Mouse (Mus musculus) liver, embryonic 16.5 days (tissue): ENCODE measurements around the gene Hist1h4k. TPM values are rescaled to one million over a fixed set of nuclear protein-coding genes. Genes with fewer than 3 reads are reported as not detected.
"Not testable (repeated sequence)": the region's sequence is repeated elsewhere in the genome, so short reads cannot be mapped to it uniquely, and the experiment has no call there.

ENCODE experiments used
- ATAC-seq: fragments of 200-750 bp; cut with Nextera tagmentation; 2 replicates; pipeline ENCODE4 v1.8.0; 2017; ENCODE audit warnings: low read depth, mild to moderate bottlenecking, moderate number of reproducible peaks, moderate library complexity
- H3K27ac ChIP-seq: fragments of 300-500 bp; sonication (generic); 2 replicates; pipeline ENCODE4 v1.5.1; 2014; ENCODE audit warnings: mild to moderate bottlenecking, low read length
- H3K27me3 ChIP-seq: fragments of 300-500 bp; sonication (generic); 2 replicates; pipeline ENCODE4 v1.6.1; 2014; ENCODE audit warnings: low read depth, low read length, mixed read lengths; ENCODE audit not compliant: control insufficient read depth, insufficient read depth
- H3K36me3 ChIP-seq: fragments of 300-500 bp; sonication (generic); 2 replicates; pipeline ENCODE4 v1.6.1; 2014; ENCODE audit warnings: mild to moderate bottlenecking; ENCODE audit not compliant: control insufficient read depth, insufficient read depth
- H3K4me1 ChIP-seq: fragments of 300-500 bp; sonication (generic); 2 replicates; pipeline ENCODE4 v1.6.1; 2014; ENCODE audit warnings: low read depth, low read length, mixed read lengths; ENCODE audit not compliant: control insufficient read depth
- H3K4me2 ChIP-seq: fragments of 300-500 bp; sonication (generic); 2 replicates; pipeline ENCODE4 v1.6.1; 2014; ENCODE audit warnings: low read depth, low read length, mixed read lengths
- H3K4me3 ChIP-seq: fragments of 300-500 bp; sonication (generic); 2 replicates; pipeline ENCODE4 v1.5.1; 2014; ENCODE audit warnings: low read depth, mild to moderate bottlenecking, low read length
- H3K9ac ChIP-seq: fragments of 300-500 bp; sonication (generic); 2 replicates; pipeline ENCODE4 v1.6.1; 2014; ENCODE audit warnings: low read depth, low read length
- H3K9me3 ChIP-seq: fragments of 300-500 bp; sonication (generic); replicated peaks from 2 replicates; pipeline ENCODE4 v1.6.1; 2016; ENCODE audit warnings: low read length; ENCODE audit not compliant: control insufficient read depth
- WGBS: fragments of 180-500 bp; shearing (Covaris S2); extraction: QIAGEN DNeasy Blood & Tissue Kit; methylation state at CpG from one replicate; pipeline ENCODE4 v1.1.7; 2014; ENCODE audit not compliant: insufficient replicate concordance; 5-methylcytosine and 5-hydroxymethylcytosine counted together
- polyA plus RNA-seq: library from polyadenylated mRNA; unstranded; fragments of >200 nt; fragmentation: Nextera tagmentation; extraction: Ambion mirVana; gene quantifications from 2 replicates; pipeline ENCODE4 v1.2.1, GENCODE M21; 2015

Gene Hist1h4k
- polyA plus RNA-seq, 1 experiment from 2014 or later = 5.0 TPM

- Histone ChIP-seq H3K27me3 (no peaks in the 10 kb centered on the region), H3K4me1 (peaks cover 22% of the 10 kb centered on the region), H3K9me3 (no peaks in the 10 kb centered on the region), H3K27ac (peak overlapping the region; percentile 96), H3K4me2 (peak overlapping the region; percentile 86), H3K4me3 (peak overlapping the region; percentile 62), H3K36me3 (no peaks in the 10 kb centered on the region), H3K9ac (peak overlapping the region; percentile 73)
- ATAC-seq = no peak
- 38% methylated on average over 5 of the region's 5 CpGs for WGBS
Observed at GRCm38 (mm10) chr13:21722993-21723836, 27.1 kb downstream of the Hist1h4k start.

GRCm38 (mm10) chr13:21722373-21722925, 27.9 kb downstream of the Hist1h4k start:
- Histone ChIP-seq H3K9ac (peak overlapping the region; percentile 73), H3K27ac (peak overlapping the region; percentile 96), H3K9me3 (no peaks in the 10 kb centered on the region), H3K4me2 (peak overlapping the region; percentile 86), H3K36me3 (no peaks in the 10 kb centered on the region), H3K4me1 (peaks cover 22% of the 10 kb centered on the region), H3K27me3 (no peaks in the 10 kb centered on the region), H3K4me3 (peak overlapping the region; percentile 62)
- WGBS = 2% methylated on average over 11 of the region's 11 CpGs
- peak; percentile 14 for ATAC-seq

GRCm38 (mm10) chr13:21721757-21722372, 28.4 kb downstream of the Hist1h4k start, which contains the start of gene Hist1h2bm:
TSS of gene Hist1h2bm (plus strand) at chr13:21722044.
- H3K4me2 ChIP-seq = peak within 1 kb of the TSS; percentile 86
- not testable (repeated sequence) for H3K27me3 ChIP-seq, H3K36me3 ChIP-seq, H3K9me3 ChIP-seq
- WGBS = 0% methylated on average over 37 of the region's 37 CpGs
- peak within 1 kb of the TSS; percentile 66 for H3K4me3 ChIP-seq
- H3K4me1 ChIP-seq = peaks cover 22% of the 10 kb centered on the region
- ATAC-seq = peak; percentile 91
- peak within 1 kb of the TSS; percentile 96 for H3K27ac ChIP-seq
- H3K9ac ChIP-seq = peak within 1 kb of the TSS; percentile 80

GRCm38 (mm10) chr13:21721107-21721756, 29.1 kb downstream of the Hist1h4k start:
- peak overlapping the region; percentile 80 for H3K9ac ChIP-seq
- peak overlapping the region; percentile 96 for H3K27ac ChIP-seq
- not testable (repeated sequence) for H3K27me3 ChIP-seq, H3K9me3 ChIP-seq, H3K36me3 ChIP-seq
- 1% methylated on average over 17 of the region's 44 CpGs for WGBS
- peaks cover 22% of the 10 kb centered on the region for H3K4me1 ChIP-seq
- peak; percentile 16 for ATAC-seq
- peak overlapping the region; percentile 86 for H3K4me2 ChIP-seq
- peak overlapping the region; percentile 66 for H3K4me3 ChIP-seq

- Histone ChIP-seq H3K4me3 (peak overlapping the region; percentile 66), H3K4me1 (peaks cover 30% of the 10 kb centered on the region), H3K9me3 (no peaks in the 10 kb centered on the region), H3K27me3 (no peaks in the 10 kb centered on the region), H3K4me2 (peak overlapping the region; percentile 67), H3K27ac (peak overlapping the region; percentile 96), H3K36me3 (no peaks in the 10 kb centered on the region), H3K9ac (peak overlapping the region; percentile 77)
- no peak for ATAC-seq
- WGBS = 49% methylated on average over 4 of the region's 4 CpGs
Observed at GRCm38 (mm10) chr13:21718381-21719080, 31.8 kb downstream of the Hist1h4k start.

GRCm38 (mm10) chr13:21717397-21718357, 32.6 kb downstream of the Hist1h4k start, which contains the start of gene Hist1h3h:
TSS of gene Hist1h3h (plus strand) at chr13:21717659.
- H3K36me3 ChIP-seq, H3K27me3 ChIP-seq, H3K9me3 ChIP-seq: not testable (repeated sequence)
- Histone ChIP-seq H3K4me2 (peak within 1 kb of the TSS; percentile 82), H3K4me3 (peak within 1 kb of the TSS; percentile 66), H3K27ac (peak within 1 kb of the TSS; percentile 97), H3K4me1 (peaks cover 27% of the 10 kb centered on the region), H3K9ac (peak within 1 kb of the TSS; percentile 79)
- 2% methylated on average over 25 of the region's 56 CpGs for WGBS
- peak; percentile 16 for ATAC-seq

GRCm38 (mm10) chr13:21716540-21717391, 33.5 kb downstream of the Hist1h4k start:
- not testable (repeated sequence) for H3K27me3 ChIP-seq, H3K9me3 ChIP-seq, H3K36me3 ChIP-seq
- Histone ChIP-seq H3K4me2 (peak overlapping the region; percentile 82), H3K27ac (peak overlapping the region; percentile 97), H3K9ac (peak overlapping the region; percentile 79), H3K4me1 (peaks cover 30% of the 10 kb centered on the region), H3K4me3 (peak overlapping the region; percentile 55)
- WGBS = 1% methylated on average over 9 of the region's 38 CpGs
- ATAC-seq = peak; percentile 5; the same call in 1 of the 2 replicates
